Mouse (Mus musculus) layer of hippocampus, postnatal 10 days (tissue): ENCODE data around the gene Slc26a1. TPM values are rescaled to one million over a fixed set of nuclear protein-coding genes. Genes with fewer than 3 reads are reported as not detected.
A peak's percentile ranks its signal among the peaks of the same experiment; 100 is the strongest.

Source experiments
- DNase-seq, 2 experiments: peaks; one replicate each; pipeline ENCODE4 v3.0.0; 2021; ENCODE audit warnings: low spot score in 2 of 2
- total RNA-seq, 2 experiments: library from RNA; stranded (reverse); gene quantifications; 2 replicates each; pipeline ENCODE4 v1.2.3; 2021

Slc26a1 gene
- total RNA-seq, 2 experiments from 2014 or later, result 2.6 to 3.2 TPM

GRCm38 (mm10) chr5:108692271-108692670 is 16.9 kb upstream of the Slc26a1 start, which contains the start of gene Fgfrl1:
TSS of gene Fgfrl1 (plus strand) at chr5:108692382.
- peak in 1 of 2 experiments; percentile 60 for DNase-seq

GRCm38 (mm10) chr5:108691152-108691551 is 15.8 kb upstream of the Slc26a1 start:
- DNase-seq, result no peak

- no peak for DNase-seq
Measured at GRCm38 (mm10) chr5:108689091-108689490, 13.7 kb upstream of the Slc26a1 start.

DNA sequence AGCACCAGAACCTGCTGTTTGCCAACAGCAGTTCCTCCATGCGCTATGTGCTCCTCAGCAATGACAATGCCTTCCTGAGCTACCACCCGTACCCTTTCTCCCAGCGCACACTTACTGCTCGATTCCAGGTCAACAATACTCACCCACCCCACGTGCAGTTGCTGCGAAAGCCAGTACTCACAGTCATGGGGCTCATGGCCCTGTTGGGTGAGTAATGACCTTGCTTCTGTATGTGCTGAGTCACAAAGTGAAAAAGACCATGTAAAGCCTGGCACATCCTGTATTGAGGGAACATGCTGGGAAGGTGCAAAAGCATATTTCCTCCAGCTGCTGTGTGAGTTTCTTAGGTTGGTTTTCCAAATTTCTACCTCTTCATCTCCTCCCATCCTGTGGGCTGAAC is 5.5 kb upstream of the Slc26a1 start:
- DNase-seq, result no peak

- no peak for DNase-seq
Measured at GRCm38 (mm10) chr5:108679909-108680308, 4.5 kb upstream of the Slc26a1 start.

DNA sequence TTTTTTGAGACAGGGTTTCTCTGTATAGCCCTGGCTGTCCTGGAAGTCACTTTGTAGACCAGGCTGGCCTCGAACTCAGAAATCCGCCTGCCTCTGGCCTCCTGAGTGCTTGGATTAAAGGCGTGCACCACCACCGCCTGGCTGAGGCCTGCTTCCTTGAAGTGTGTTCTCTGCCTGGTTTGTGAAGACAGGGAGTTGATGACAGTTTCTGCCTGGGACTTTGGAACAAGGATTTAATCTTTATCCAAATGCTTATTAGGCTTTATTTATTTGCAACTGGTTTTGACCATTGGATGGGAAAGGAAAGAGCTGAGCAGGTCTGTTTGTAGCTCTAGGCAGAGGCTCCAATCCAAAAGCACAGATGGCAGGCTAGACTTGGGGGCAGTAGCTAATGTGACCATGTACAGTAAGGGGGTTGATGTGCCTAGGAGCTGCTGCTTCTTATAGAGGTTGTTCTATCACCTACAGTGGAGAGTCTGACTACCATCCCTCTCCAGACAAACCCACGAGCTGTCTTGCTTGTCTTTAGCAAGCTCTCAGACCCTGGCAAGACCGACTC is 3.0 kb upstream of the Slc26a1 start:
- no peak for DNase-seq

- peak; percentile 81 to 85 for DNase-seq
Measured at GRCm38 (mm10) chr5:108677605-108678295, 2.4 kb upstream of the Slc26a1 start.

- no peak for DNase-seq
Measured at GRCm38 (mm10) chr5:108676772-108677498, 1.6 kb upstream of the Slc26a1 start.

GRCm38 (mm10) chr5:108674624-108675023 is 745 bp downstream of the Slc26a1 start:
- DNase-seq, result no peak

DNA sequence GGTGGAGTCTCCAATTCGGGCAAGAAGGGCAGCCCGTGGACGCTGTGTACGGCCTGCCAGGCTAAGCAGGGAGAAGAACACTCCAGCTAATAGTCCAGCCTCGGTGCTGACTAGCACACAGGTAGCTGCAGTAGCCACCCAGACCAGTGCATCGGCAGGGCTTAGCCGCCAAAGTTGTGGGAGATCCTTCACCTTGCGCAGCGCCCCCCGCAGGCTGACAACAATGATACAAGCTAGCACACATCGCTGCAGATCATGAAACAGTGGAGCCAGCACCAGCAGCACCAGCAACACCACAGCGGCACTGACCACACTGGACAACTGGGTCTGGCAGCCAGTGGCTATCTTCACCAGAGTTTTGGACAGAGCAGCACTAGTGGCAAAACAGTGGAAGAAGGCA is 3.6 kb downstream of the Slc26a1 start:
- no peak for DNase-seq

DNA sequence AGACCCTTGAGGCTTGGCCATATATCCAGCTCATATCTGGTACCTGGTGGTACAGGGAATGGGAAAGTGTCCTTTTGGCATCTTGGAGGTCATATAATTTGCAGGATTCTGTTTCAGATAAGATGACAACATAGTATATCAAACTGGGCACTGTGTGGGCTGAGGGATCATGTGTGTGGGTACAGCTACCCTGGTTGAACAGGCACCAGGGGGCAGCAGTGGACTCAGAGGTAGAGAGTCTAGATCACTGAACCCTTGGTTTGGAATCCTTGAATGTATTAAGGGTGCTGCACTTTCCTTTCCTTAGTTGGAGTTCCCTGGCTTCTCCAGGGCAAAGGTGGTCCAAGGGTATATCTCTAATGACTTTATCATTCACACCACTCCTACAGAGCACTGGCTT is 4.6 kb downstream of the Slc26a1 start:
- peak in 1 of 2 experiments; percentile 62 for DNase-seq

DNA sequence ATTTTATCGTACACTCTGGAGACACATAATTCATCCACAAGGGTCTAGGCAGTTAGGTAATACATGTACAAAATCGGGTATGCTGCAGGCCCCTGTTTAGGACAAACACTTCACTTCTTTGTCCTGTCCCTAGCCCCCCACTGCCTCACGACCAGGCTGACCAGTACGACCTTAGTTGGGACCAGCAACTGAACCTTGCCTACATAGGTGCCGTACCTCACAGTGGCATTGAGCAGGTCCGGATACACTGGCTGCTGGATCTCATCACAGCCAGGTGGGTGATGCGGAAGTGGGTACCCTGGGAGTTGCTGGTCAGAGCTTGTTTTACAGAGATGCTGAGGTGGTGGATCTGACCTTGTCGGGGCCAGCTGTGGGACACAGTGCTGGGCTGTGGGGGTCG is 5.4 kb downstream of the Slc26a1 start:
- no peak for DNase-seq

GRCm38 (mm10) chr5:108668977-108669936 is 6.1 kb downstream of the Slc26a1 start, which contains the start of gene Dgkq:
TSS of gene Dgkq (minus strand) at chr5:108669672.
- peak; percentile 83 to 86 for DNase-seq

GRCm38 (mm10) chr5:108668387-108668932 is 6.9 kb downstream of the Slc26a1 start:
- DNase-seq, result no peak

- DNase-seq, result no peak
Measured at GRCm38 (mm10) chr5:108667370-108667769, 8.0 kb downstream of the Slc26a1 start.

GRCm38 (mm10) chr5:108665066-108665465 is 10.3 kb downstream of the Slc26a1 start:
- DNase-seq, result no peak

DNA sequence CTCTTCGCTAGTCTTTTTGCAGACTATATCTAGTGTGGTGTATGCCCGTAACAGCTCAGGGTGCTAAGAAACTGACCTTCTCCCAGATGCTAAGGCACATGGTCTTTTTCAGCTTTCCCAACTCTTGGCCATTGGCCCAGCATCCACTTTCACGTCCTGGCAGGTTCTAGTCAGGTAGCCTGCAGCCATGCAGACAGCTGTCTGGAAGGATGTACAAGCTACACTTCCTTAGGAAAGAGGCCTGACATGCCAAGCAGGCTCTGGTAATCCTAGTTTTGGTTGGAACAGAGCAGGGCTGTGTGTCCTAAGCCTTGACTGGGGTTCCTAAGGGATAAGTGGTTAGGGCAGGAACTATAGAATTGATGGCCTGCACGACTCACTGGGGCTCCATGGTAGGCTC is 12.6 kb downstream of the Slc26a1 start:
- no peak for DNase-seq

DNA sequence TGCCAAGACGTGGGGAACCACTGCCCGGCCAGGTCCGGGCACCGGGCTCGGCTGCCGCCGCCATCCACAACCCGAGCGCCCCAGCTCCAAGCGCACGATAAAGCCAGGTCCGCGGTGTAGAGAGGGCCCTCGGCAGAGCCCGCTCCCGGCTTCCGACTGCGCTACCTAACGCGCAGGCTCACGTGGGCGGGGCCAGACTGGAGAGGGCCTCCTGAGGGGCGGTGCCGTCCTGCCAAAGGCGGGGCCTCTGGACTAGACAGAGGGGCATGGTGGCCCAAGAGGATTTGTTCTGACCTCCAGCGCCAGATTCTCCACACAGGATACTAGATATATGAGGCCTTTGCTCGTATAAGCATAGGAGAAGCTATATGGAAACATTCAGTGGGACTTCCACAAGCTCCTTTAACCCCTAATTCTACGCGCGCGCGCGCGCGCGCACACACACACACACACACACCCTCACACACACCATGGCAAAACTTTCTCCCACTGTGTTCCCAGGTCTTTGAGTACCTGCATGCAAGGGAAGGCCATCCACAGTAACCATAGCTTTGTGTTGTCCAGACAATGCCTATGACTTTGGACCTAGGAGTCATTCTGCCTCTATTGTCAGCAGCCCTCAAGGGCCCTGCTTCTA is 14.6 kb downstream of the Slc26a1 start:
- DNase-seq, result peak; percentile 88 to 91

- DNase-seq, result no peak
Measured at GRCm38 (mm10) chr5:108659698-108660631, 15.4 kb downstream of the Slc26a1 start, which contains the start of gene Idua. TSS of gene Idua (plus strand) at chr5:108660331.
